Mouse (Mus musculus) heart, postnatal 14 days (tissue): ENCODE data around the gene Ifna5. TPM values are rescaled to one million over a fixed set of nuclear protein-coding genes. Genes with fewer than 3 reads are reported as not detected.
A peak's percentile ranks its signal among the peaks of the same experiment; 100 is the strongest.
"Not testable (repeated sequence)": the region's sequence is repeated elsewhere in the genome, so short reads cannot be mapped to it uniquely, and the experiment has no call there.

ENCODE experiments used
- DNase-seq, 2 experiments: peaks; one replicate each; pipeline ENCODE4 v3.0.0; 2021 to 2022
- intact Hi-C: fragments of 180-260 bp; cut with DNase I; formaldehyde crosslinking; loops from one replicate; pipeline ENCODE4 v1.15.1; 2025
- long read RNA-seq, 2 experiments: library from polyadenylated mRNA; stranded (forward); transcript quantifications; one replicate each; pipeline ENCODE4 v2.0.0; 2021
- total RNA-seq, 2 experiments: library from RNA; stranded (reverse); gene quantifications; 2 replicates each; pipeline ENCODE4 v1.2.3; 2021

Gene Ifna5
- not detected for total RNA-seq
- long read RNA-seq, experiment 1 = 0 reads
- long read RNA-seq, experiment 2 = 0 reads

DNA sequence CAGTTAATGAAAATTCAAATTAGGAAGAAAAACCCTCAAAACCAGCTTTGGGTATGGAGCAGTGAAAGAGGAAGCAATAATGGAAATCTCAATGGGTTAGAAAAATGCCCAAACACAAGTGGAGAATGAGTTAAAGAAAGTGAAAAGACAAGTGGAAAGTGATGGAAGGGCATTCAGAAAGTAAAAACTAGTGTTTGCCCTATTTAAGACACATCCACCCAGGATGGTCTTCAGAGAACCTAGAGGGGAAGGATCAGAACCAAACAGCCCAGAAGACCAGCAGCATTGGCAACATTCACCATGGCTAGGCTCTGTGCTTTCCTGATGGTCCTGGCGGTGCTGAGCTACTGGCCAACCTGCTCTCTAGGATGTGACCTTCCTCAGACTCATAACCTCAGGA is at the start of gene Ifna5:
TSS of gene Ifna5 (plus strand) at position 301 of the 400 bp plus-strand sequence.
- intact Hi-C loops, DNase-seq: not testable (repeated sequence)

DNA sequence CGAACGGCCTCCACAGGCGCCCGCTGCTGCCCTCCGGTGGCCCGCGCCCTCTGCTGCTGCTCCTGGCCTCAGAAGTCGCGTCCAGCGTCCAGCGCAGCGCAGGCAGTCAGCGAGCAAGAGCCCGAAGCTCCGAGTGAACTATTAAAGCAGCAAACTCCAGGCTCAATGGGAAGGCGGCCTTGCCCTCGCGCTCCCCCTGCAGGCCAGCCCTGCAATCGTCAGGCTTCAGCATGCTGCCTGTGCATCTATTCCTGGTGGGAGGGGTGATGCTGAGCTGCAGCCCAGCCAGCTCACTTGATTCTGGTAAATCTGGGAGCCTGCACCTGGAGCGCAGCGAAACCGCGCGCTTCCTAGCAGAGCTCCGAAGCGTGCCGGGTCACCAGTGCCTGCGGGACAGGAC is 46.9 kb upstream of the Ifna5 start, which contains the start of gene Gm13277:
TSS of gene Gm13277 (plus strand) at position 231 of the 400 bp plus-strand sequence.
- peak; percentile 65 to 73 for DNase-seq
- intact Hi-C loops = not testable (repeated sequence)

DNA sequence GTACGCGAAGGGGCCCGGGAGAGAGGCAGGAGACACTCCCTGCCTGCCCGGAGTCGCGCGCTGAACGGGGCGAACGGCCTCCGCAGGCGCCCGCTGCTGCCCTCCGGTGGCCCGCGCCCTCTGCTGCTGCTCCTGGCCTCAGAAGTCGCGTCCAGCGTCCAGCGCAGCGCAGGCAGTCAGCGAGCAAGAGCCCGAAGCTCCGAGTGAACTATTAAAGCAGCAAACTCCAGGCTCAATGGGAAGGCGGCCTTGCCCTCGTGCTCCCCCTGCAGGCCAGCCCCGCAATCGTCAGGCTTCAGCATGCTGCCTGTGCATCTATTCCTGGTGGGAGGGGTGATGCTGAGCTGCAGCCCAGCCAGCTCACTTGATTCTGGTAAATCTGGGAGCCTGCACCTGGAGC is 44.1 kb upstream of the Ifna5 start, which contains the start of gene Gm13278:
TSS of gene Gm13278 (plus strand) at position 301 of the 400 bp plus-strand sequence.
- DNase-seq, intact Hi-C loops: not testable (repeated sequence)

- intact Hi-C loops = not testable (repeated sequence)
- peak; percentile 70 to 78 for DNase-seq
Observed at GRCm38 (mm10) chr4:88793936-88794675, 41.2 kb upstream of the Ifna5 start, which contains the start of gene Gm13275. TSS of gene Gm13275 (plus strand) at chr4:88794487.

- intact Hi-C loops, DNase-seq: not testable (repeated sequence)
Observed at GRCm38 (mm10) chr4:88797097-88797496, 38.2 kb upstream of the Ifna5 start, which contains the start of gene Gm13279. TSS of gene Gm13279 (plus strand) at chr4:88797397.

GRCm38 (mm10) chr4:88799365-88799764 is 36.0 kb upstream of the Ifna5 start, which contains the start of gene Gm13285:
TSS of gene Gm13285 (plus strand) at chr4:88799665.
- intact Hi-C loops, DNase-seq: not testable (repeated sequence)

DNA sequence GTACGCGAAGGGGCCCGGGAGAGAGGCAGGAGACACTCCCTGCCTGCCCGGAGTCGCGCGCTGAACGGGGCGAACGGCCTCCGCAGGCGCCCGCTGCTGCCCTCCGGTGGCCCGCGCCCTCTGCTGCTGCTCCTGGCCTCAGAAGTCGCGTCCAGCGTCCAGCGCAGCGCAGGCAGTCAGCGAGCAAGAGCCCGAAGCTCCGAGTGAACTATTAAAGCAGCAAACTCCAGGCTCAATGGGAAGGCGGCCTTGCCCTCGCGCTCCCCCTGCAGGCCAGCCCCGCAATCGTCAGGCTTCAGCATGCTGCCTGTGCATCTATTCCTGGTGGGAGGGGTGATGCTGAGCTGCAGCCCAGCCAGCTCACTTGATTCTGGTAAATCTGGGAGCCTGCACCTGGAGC is 32.4 kb upstream of the Ifna5 start, which contains the start of gene Gm13287:
TSS of gene Gm13287 (plus strand) at position 301 of the 400 bp plus-strand sequence.
- DNase-seq, intact Hi-C loops: not testable (repeated sequence)

DNA sequence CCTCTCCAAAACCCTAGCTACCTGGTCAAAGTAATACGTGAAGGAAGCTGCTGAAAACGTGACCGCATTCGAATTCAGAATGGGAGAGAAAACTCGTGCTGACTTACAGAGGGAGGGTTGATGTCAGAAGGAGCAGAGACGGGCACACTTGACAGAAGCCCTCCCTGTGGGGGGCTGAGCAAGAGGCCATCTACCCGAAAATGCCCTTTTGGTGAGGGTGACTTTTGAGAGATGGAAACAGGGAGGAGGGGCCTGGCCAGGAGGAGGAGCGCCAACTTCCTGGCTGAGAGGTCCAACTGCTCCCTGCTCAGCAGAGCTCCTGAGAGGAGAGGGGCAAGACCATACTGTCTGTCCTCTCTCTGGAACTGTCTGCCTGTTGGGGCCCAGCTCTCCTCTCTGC is 30.1 kb upstream of the Ifna5 start, which contains the start of gene Gm13288:
TSS of gene Gm13288 (plus strand) at position 301 of the 400 bp plus-strand sequence.
- DNase-seq, intact Hi-C loops: not testable (repeated sequence)

DNA sequence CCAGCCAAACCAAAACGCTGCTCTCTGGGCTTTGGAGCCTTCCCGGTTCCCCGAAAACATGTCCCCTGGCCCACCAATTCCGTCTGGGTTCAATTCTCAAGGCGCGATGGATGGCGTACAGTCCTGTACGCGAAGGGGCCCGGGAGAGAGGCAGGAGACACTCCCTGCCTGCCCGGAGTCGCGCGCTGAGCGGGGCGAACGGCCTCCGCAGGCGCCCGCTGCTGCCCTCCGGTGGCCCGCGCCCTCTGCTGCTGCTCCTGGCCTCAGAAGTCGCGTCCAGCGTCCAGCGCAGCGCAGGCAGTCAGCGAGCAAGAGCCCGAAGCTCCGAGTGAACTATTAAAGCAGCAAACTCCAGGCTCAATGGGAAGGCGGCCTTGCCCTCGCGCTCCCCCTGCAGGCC is 29.6 kb upstream of the Ifna5 start:
- intact Hi-C loops = not testable (repeated sequence)
- DNase-seq = peak; percentile 44 to 51

- DNase-seq = no peak
- intact Hi-C loops = loop anchor here (5.0 kb wide), 1 partner anchor 134 kb away; the partner anchor contains the start of gene Ifna2
Observed at GRCm38 (mm10) chr4:88815928-88816327, 19.4 kb upstream of the Ifna5 start, which contains the start of gene Ifna7. TSS of gene Ifna7 (plus strand) at chr4:88816228.

DNA sequence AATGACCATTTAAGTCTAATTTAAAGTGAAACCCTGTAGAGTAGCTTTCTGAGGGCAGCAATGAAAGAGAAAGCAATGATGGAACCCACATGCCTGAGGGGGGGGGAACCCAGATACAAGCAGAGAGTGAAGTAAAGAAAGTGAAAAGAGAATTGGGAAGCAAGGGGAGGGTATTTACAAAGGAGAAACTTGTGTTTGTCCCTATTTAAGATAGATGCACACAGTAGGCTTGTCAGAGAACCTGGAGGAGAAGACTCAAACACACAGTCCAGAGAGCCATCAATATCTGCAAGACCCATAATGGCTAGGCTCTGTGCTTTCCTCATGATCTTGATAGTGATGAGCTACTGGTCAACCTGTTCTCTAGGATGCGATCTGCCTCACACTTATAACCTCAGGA is 15.7 kb upstream of the Ifna5 start, which contains the start of gene Ifna11:
TSS of gene Ifna11 (plus strand) at position 301 of the 400 bp plus-strand sequence.
- intact Hi-C loops = loop anchor here (5.0 kb wide), 1 partner anchor 137 kb away; the partner anchor contains the start of gene Ifna2

DNA sequence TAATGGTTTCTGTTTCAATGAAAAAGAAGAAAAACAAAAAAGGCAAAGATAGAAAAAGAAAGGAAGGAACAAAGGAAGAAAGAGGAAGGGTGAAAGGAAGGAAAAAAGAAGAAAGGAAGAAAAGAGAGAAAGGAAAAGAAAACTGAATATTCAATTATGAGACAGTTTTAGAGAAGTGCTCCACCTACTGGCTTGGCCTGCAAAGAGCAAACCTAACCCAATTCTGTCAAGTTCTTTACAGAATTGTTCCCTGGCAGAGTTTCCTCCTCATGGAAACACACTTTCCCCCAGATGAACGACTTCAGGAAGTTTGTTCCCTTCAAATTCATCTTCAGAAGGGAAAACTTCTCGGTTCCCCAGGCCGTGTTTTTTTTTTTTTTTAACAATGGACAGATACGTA is 12.3 kb upstream of the Ifna5 start:
- intact Hi-C loops = no loop called here
- DNase-seq = peak in 1 of 2 experiments; percentile 12

More for the DNA sequence above, 15.7 kb upstream of the Ifna5 start, which contains the start of gene Ifna11:
- no peak for DNase-seq

- DNase-seq, intact Hi-C loops: not testable (repeated sequence)
Observed at GRCm38 (mm10) chr4:88827116-88827515, 8.2 kb upstream of the Ifna5 start, which contains the start of gene Ifna6. TSS of gene Ifna6 (plus strand) at chr4:88827416.

DNA sequence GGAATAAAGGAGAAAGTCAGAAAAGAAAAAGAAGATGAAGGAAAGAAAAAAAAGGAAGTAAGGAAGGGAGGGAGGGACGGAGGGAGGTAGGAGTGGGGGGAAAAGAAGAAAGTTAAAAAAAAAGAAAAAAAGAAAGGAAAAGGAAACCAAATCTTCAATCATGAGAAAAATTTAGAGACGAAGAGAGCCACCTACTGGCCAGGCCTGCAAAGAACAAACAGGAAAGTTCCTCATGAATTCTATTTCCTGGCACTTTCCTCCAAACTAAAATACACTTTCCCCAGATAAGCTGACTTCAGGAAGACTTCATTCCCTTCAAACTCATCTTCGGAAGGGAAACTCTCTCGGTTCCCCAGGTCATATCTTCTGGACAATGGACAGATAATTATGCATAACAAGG is 4.8 kb upstream of the Ifna5 start:
- intact Hi-C loops = no loop called here
- DNase-seq = peak; percentile 5 to 36

DNA sequence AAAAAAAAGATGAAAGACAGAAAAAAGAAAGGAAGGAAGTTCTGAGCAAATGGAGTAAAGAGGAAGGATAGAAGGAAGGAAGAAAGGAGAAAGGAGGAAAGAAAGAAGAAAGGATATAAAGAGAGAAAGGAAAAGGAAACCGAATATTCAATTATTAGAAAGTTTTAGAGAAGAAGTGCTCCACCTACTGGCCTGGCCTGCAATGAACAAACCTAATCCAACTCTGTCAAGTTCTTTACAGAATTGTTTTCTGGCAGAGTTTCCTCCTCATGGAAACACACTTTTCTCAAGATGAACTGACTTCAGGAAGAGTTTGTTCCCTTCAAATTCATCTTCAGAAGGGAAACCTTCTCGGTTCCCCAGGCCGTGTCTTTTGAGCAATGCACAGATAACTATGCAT is 3.5 kb downstream of the Ifna5 start:
- intact Hi-C loops = no loop called here
- peak in 1 of 2 experiments; percentile 2 for DNase-seq

DNA sequence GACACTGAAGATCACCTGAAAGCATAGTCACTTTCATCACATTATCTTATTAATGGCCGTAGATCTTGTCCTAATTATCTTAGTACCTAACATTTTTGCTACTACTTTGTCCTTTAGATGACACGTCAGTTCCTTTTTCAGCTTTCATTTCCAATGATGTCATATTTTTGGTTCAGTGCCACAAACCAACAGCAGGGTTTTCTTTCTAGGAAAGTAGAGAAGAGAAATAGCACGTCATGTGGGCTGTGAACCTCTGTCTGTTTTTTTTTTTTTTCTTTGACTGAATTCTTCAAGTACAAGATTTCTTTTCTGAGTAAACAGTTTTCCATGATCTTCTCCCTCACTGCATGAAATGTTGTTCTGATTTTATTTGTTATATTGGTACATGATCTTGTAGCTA is 4.7 kb downstream of the Ifna5 start:
- intact Hi-C loops = no loop called here
- no peak for DNase-seq

- intact Hi-C loops = no loop called here
- no peak for DNase-seq
Observed at GRCm38 (mm10) chr4:88841438-88841911, 6.2 kb downstream of the Ifna5 start, which contains the start of gene Ifna4. TSS of gene Ifna4 (plus strand) at chr4:88841861.

DNA sequence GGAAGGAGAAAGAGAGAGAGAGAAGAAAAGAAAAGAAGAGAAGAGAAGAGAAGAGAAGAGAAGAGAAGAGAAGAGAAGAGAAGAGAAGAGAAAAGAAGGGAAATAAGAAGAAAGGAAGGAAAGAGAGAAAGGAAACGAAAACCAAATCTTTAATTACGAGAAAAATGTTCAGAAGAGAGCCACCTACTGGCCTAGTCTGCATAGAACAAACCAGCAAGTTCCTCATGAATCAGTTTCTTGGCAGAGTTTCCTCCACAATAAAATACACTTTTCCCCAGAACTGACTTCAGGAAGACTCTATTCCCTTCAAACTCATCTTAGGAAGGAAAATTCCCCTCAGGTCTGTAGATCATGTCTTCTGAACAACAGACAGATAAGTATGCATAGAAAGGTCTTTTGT is 10.0 kb downstream of the Ifna5 start:
- intact Hi-C loops = no loop called here
- DNase-seq = no peak

- intact Hi-C loops = no loop called here
- no peak for DNase-seq
Observed at GRCm38 (mm10) chr4:88849698-88850097, 14.4 kb downstream of the Ifna5 start, which contains the start of gene Ifna1. TSS of gene Ifna1 (plus strand) at chr4:88850087.

GRCm38 (mm10) chr4:88851026-88851763 is 15.9 kb downstream of the Ifna5 start:
- intact Hi-C loops = no loop called here
- DNase-seq = no peak
